Mouse (Mus musculus) stomach, postnatal 0 days (tissue): ENCODE measurements at regions not wholly inside any gene's neighbourhood (a gene's known extent, or its start where the extent isn't known, plus 50 kb on each side); places are given as distances from the start of the nearest gene placed in this dataset.

Experiments used
- CTCF ChIP-seq: IDR thresholded peaks from 2 replicates; pipeline ENCODE4 v1.5.1; 2016; ENCODE audit warnings: antibody characterized with exemption, low read depth, mild to moderate bottlenecking, moderate library complexity
- EP300 ChIP-seq: optimal IDR thresholded peaks from 2 replicates; pipeline ENCODE3; 2016; ENCODE audit warnings: antibody characterized with exemption

GRCm38 (mm10) chr1:168681685-168682491, 249.8 kb upstream of the Pbx1 start:
- TF ChIP-seq CTCF (no peak), EP300 (no peak)
